Mouse (Mus musculus): ENCODE results near the gene Hcls1. TPM values are rescaled to one million over a fixed set of nuclear protein-coding genes. Genes with fewer than 3 reads are reported as not detected.

Gene Hcls1
- polyA plus RNA-seq, 2 experiments: 5.1 to 12.3 TPM

- H3K9me3 ChIP-seq (ENCODE audit: control insufficient read depth, low read length): no peaks in the 10 kb centered on the region
- ATAC-seq (ENCODE audit: insufficient read depth) (peak; percentile 73), DNase-seq (ENCODE audit: low read depth in 3 of 3, low spot score in 3 of 3) (no peak)
- H3K4me3 ChIP-seq (ENCODE audit: insufficient read depth in 1 of 2, low read depth in 2 of 2, low read length in 2 of 2): peak overlapping the region; percentile 93 to 94
- TF ChIP-seq EP300 (IDR thresholded peaks at IDR 0.05; ENCODE audit: low read depth): no peak
- TF ChIP-seq CTCF (IDR thresholded peaks at IDR 0.05; ENCODE audit: low read depth): 0 out of 2 replicates have a peak, but pooled peaks have one; percentile 8
- under 1% methylated on average over 26 of the region's 26 CpGs for WGBS (ENCODE audit: insufficient replicate concordance)
- H3K36me3 ChIP-seq (replicated peaks; ENCODE audit: control insufficient read depth, insufficient read depth, low read depth): peaks cover 16% of the 10 kb centered on the region
- peaks cover 8 to 12% of the 10 kb centered on the region in 2 experiments for H3K4me1 ChIP-seq (replicated peaks; ENCODE audit: control insufficient read depth in 2 of 2, insufficient read depth in 2 of 2, low read length in 1 of 2)
- peak overlapping the region; percentile 5 for H3K27ac ChIP-seq
- peak overlapping the region; percentile 76 for H3K9ac ChIP-seq (replicated peaks)
- peak overlapping the region; percentile 83 for H3K4me2 ChIP-seq (ENCODE audit: low read depth)
- no peaks in the 10 kb centered on the region for H3K27me3 ChIP-seq (ENCODE audit: control insufficient read depth, insufficient read depth, low read length)
These were observed 77.1 kb downstream of the Hcls1 start for GRCm38 (mm10) chr16:37011922-37012289.

GRCm38 (mm10) chr16:37012336-37012735, 77.6 kb downstream of the Hcls1 start:
- WGBS (ENCODE audit: insufficient replicate concordance): 18% methylated on average over 5 of the region's 5 CpGs
- Histone ChIP-seq H3K27ac (peak overlapping the region; percentile 5), H3K36me3 (replicated peaks; ENCODE audit: control insufficient read depth, insufficient read depth, low read depth) (peaks cover 16% of the 10 kb centered on the region), H3K9me3 (ENCODE audit: control insufficient read depth, low read length) (no peaks in the 10 kb centered on the region), H3K4me3 (ENCODE audit: insufficient read depth in 1 of 2, low read depth in 2 of 2, low read length in 2 of 2) (peak overlapping the region; percentile 93 to 94), H3K27me3 (ENCODE audit: control insufficient read depth, insufficient read depth, low read length) (no peaks in the 10 kb centered on the region), H3K9ac (replicated peaks) (peak overlapping the region; percentile 76), H3K4me1 (replicated peaks; ENCODE audit: control insufficient read depth in 2 of 2, insufficient read depth in 2 of 2, low read length in 1 of 2) (peaks cover 8 to 12% of the 10 kb centered on the region in 2 experiments), H3K4me2 (ENCODE audit: low read depth) (peak overlapping the region; percentile 83)
- no peak for TF ChIP-seq CTCF (IDR thresholded peaks at IDR 0.05; ENCODE audit: low read depth)
- TF ChIP-seq EP300 (IDR thresholded peaks at IDR 0.05; ENCODE audit: low read depth): no peak
- DNase-seq (ENCODE audit: low read depth in 3 of 3, low spot score in 3 of 3) (peak in 1 of 3 experiments; percentile 16), ATAC-seq (ENCODE audit: insufficient read depth) (peak; percentile 36)

Other genes starting within 250 kb of the Hcls1 start
- 0.03 and 0.04 TPM in 2 replicates for gene Ildr1, start 241.0 kb upstream of the Hcls1 start, polyA plus RNA-seq (2012; rRNA removed)
- 0.05 and 0.08 TPM in 2 replicates for gene Ildr1, start 241.0 kb upstream of the Hcls1 start, polyA plus RNA-seq (2014; fragmentation: Nextera tagmentation; extraction: Ambion mirVana)
- 1.5 and 3.2 TPM in 2 replicates for gene Slc15a2, start 150.0 kb upstream of the Hcls1 start, polyA plus RNA-seq (2012; rRNA removed)
- 0.32 and 2.8 TPM in 2 replicates for gene Slc15a2, start 150.0 kb upstream of the Hcls1 start, polyA plus RNA-seq (2014; fragmentation: Nextera tagmentation; extraction: Ambion mirVana)
- 1.7 and 3.1 TPM in 2 replicates for gene Iqcb1, start 106.6 kb upstream of the Hcls1 start, polyA plus RNA-seq (2012; rRNA removed)
- 6.8 and 8.7 TPM in 2 replicates for gene Iqcb1, start 106.6 kb upstream of the Hcls1 start, polyA plus RNA-seq (2014; fragmentation: Nextera tagmentation; extraction: Ambion mirVana)
- gene Eaf2, start 60.0 kb upstream of the Hcls1 start, polyA plus RNA-seq (2012; rRNA removed): 0.22 and 0.37 TPM in 2 replicates
- 0.18 and 0.70 TPM in 2 replicates for gene Eaf2, start 60.0 kb upstream of the Hcls1 start, polyA plus RNA-seq (2014; fragmentation: Nextera tagmentation; extraction: Ambion mirVana)
- 9.0 and 13.3 TPM in 2 replicates for gene Golgb1, start 59.8 kb upstream of the Hcls1 start, polyA plus RNA-seq (2012; rRNA removed)
- gene Golgb1, start 59.8 kb upstream of the Hcls1 start, polyA plus RNA-seq (2014; fragmentation: Nextera tagmentation; extraction: Ambion mirVana): 22.0 and 26.4 TPM in 2 replicates
- gene Fbxo40, start 55.5 kb downstream of the Hcls1 start, polyA plus RNA-seq (2012; rRNA removed): 0.06 TPM in 1 of 2 replicates, not detected in the other
- 0.04 TPM in 1 of 2 replicates, not detected in the other for gene Fbxo40, start 55.5 kb downstream of the Hcls1 start, polyA plus RNA-seq (2014; fragmentation: Nextera tagmentation; extraction: Ambion mirVana)
- 5.9 and 8.7 TPM in 2 replicates for gene Polq, start 76.8 kb downstream of the Hcls1 start, polyA plus RNA-seq (2012; rRNA removed)
- 9.0 and 11.3 TPM in 2 replicates for gene Polq, start 76.8 kb downstream of the Hcls1 start, polyA plus RNA-seq (2014; fragmentation: Nextera tagmentation; extraction: Ambion mirVana)